Mouse (Mus musculus) myocyte (in vitro differentiated cells): ENCODE data around the gene Prdm11. TPM values are rescaled to one million over a fixed set of nuclear protein-coding genes. Genes with fewer than 3 reads are reported as not detected.

ENCODE experiments used
- H3K27me3 ChIP-seq: one replicate; pipeline ENCODE4 v1.6.1; 2011; ENCODE audit not compliant: control insufficient read depth, insufficient read depth, insufficient read length
- H3K36me3 ChIP-seq: one replicate; pipeline ENCODE4 v1.6.1; 2011; ENCODE audit not compliant: control insufficient read depth, insufficient read depth
- H3K4me2 ChIP-seq: one replicate; pipeline ENCODE4 v1.6.1; 2011; ENCODE audit warnings: low read depth, control low read depth
- H3K4me3 ChIP-seq: one replicate; pipeline ENCODE4 v1.5.1; 2011; ENCODE audit warnings: mild to moderate bottlenecking, control low read depth, moderate library complexity
- H3K79me2 ChIP-seq: one replicate; pipeline ENCODE4 v1.6.1; 2011; ENCODE audit not compliant: control insufficient read depth, insufficient read depth
- H3ac ChIP-seq: one replicate; pipeline ENCODE4 v1.6.1; 2011; ENCODE audit not compliant: control insufficient read depth, insufficient read length
- CEBPB ChIP-seq: IDR thresholded peaks from 2 replicates; pipeline ENCODE4 v1.6.1; 2011; ENCODE audit warnings: mild to moderate bottlenecking, moderate library complexity; ENCODE audit not compliant: poor library complexity, insufficient read depth, severe bottlenecking
- E2F4 ChIP-seq: IDR thresholded peaks from one replicate; pipeline ENCODE4 v1.6.1; 2011; ENCODE audit warnings: mild to moderate bottlenecking, control low read depth, moderate library complexity; ENCODE audit not compliant: insufficient read depth
- MAX ChIP-seq: IDR thresholded peaks from one replicate; pipeline ENCODE4 v1.6.1; 2011; ENCODE audit warnings: low read depth, mild to moderate bottlenecking, control low read depth
- MYOD1 ChIP-seq, 3 experiments: IDR thresholded peaks; one replicate each; pipeline ENCODE4 v1.6.1; 2011; ENCODE audit warnings: control low read depth in 2 of 3, low read depth in 2 of 3, mild to moderate bottlenecking in 2 of 3, moderate library complexity in 1 of 3; ENCODE audit not compliant: insufficient read length in 2 of 3, control insufficient read depth in 1 of 3
- MYOG ChIP-seq, 3 experiments: IDR thresholded peaks; one replicate each; pipeline ENCODE4 v1.6.1; 2011; ENCODE audit warnings: control low read depth in 2 of 3, low read depth in 2 of 3, mild to moderate bottlenecking in 2 of 3; ENCODE audit not compliant: insufficient read length in 2 of 3, control insufficient read depth in 1 of 3, insufficient read depth in 1 of 3
- POLR2A ChIP-seq: IDR thresholded peaks from one replicate; pipeline ENCODE4 v1.6.1; 2011; ENCODE audit warnings: low read depth, mild to moderate bottlenecking, control low read depth, moderate library complexity; ENCODE audit not compliant: insufficient read length
- POLR2AphosphoS2 ChIP-seq: IDR thresholded peaks from one replicate; pipeline ENCODE4 v1.6.1; 2011; ENCODE audit warnings: low read depth, control low read depth; ENCODE audit not compliant: insufficient read length
- REST ChIP-seq: IDR thresholded peaks from one replicate; pipeline ENCODE4 v1.6.1; 2011; ENCODE audit warnings: mild to moderate bottlenecking, control low read depth, moderate library complexity; ENCODE audit not compliant: insufficient read depth, insufficient read length
- SRF ChIP-seq: IDR thresholded peaks from one replicate; pipeline ENCODE4 v1.6.1; 2011; ENCODE audit warnings: low read depth; ENCODE audit not compliant: control insufficient read depth, insufficient read length
- TCF12 ChIP-seq: IDR thresholded peaks from one replicate; pipeline ENCODE4 v1.6.1; 2011; ENCODE audit warnings: mild to moderate bottlenecking, control low read depth; ENCODE audit not compliant: poor library complexity, insufficient read depth, severe bottlenecking
- TCF3 ChIP-seq: IDR thresholded peaks from one replicate; pipeline ENCODE4 v1.6.1; 2011; ENCODE audit warnings: low read depth, control low read depth; ENCODE audit not compliant: insufficient read length
- USF1 ChIP-seq: IDR thresholded peaks from one replicate; pipeline ENCODE4 v1.6.1; 2011; ENCODE audit warnings: low read depth, mild to moderate bottlenecking, control low read depth, moderate library complexity
- polyA plus RNA-seq: library from polyadenylated mRNA; unstranded; fragments of >200 nt; fragmentation: generic; extraction: Trizol; gene quantifications from one replicate; pipeline ENCODE4 v1.2.1, GENCODE M21; 2012; ENCODE audit warnings: missing spikeins

Prdm11 gene
- polyA plus RNA-seq, 1 experiment = 0.78 TPM

DNA sequence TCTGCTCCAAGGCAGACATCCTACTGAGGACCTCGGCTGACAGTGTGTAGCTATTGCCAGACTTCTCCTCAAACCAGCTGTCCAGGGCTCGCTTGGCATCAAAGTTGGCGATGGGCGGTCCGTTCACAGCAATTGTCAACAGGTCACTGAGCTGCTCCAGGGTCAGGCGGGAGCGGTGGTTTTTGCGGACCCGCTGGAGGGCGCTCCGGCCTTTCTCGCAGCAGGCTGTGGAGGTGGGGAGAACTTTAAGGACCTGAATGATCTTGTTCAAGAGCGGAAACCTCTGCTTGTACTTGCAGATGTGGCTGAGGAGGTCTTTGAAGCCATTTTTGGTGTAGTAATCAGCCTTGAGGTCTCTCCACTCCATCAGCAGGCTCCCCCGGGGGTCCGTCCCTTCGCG is 73.9 kb downstream of the Prdm11 start:
- H3K4me3 ChIP-seq = no peak overlapping the region
- no peaks in the 10 kb centered on the region for H3K79me2 ChIP-seq
- no peak overlapping the region for H3K4me2 ChIP-seq
- no peak overlapping the region for H3ac ChIP-seq
- TF ChIP-seq E2F4 (no peak), USF1 (no peak), POLR2A (no peak), MYOD1 (IDR thresholded peaks at IDR 0.05; ENCODE audit: control insufficient read depth in 1 of 3, insufficient read length in 2 of 3, low read depth in 2 of 3) (no peak), CEBPB (no peak), SRF (no peak), REST (no peak), MYOG (IDR thresholded peaks at IDR 0.05; ENCODE audit: control insufficient read depth in 1 of 3, insufficient read depth in 1 of 3, insufficient read length in 2 of 3, low read depth in 2 of 3) (no peak), TCF12 (no peak), POLR2AphosphoS2 (no peak), TCF3 (no peak), MAX (no peak)
- H3K27me3 ChIP-seq = no peaks in the 10 kb centered on the region
- no peaks in the 10 kb centered on the region for H3K36me3 ChIP-seq

GRCm38 (mm10) chr2:92971536-92971935 is 74.4 kb downstream of the Prdm11 start:
- Histone ChIP-seq H3K4me3 (no peak overlapping the region), H3K4me2 (no peak overlapping the region), H3K36me3 (no peaks in the 10 kb centered on the region), H3K79me2 (no peaks in the 10 kb centered on the region), H3ac (no peak overlapping the region), H3K27me3 (no peaks in the 10 kb centered on the region)
- TF ChIP-seq CEBPB = no peak
- TF ChIP-seq SRF = no peak
- no peak for TF ChIP-seq TCF12
- TF ChIP-seq MYOG (IDR thresholded peaks at IDR 0.05; ENCODE audit: control insufficient read depth in 1 of 3, insufficient read depth in 1 of 3, insufficient read length in 2 of 3, low read depth in 2 of 3) = no peak
- TF ChIP-seq POLR2A = no peak
- TF ChIP-seq MYOD1 (IDR thresholded peaks at IDR 0.05; ENCODE audit: control insufficient read depth in 1 of 3, insufficient read length in 2 of 3, low read depth in 2 of 3) = no peak
- TF ChIP-seq POLR2AphosphoS2 = no peak
- TF ChIP-seq REST = no peak
- TF ChIP-seq USF1 = no peak
- no peak for TF ChIP-seq TCF3
- no peak for TF ChIP-seq E2F4

DNA sequence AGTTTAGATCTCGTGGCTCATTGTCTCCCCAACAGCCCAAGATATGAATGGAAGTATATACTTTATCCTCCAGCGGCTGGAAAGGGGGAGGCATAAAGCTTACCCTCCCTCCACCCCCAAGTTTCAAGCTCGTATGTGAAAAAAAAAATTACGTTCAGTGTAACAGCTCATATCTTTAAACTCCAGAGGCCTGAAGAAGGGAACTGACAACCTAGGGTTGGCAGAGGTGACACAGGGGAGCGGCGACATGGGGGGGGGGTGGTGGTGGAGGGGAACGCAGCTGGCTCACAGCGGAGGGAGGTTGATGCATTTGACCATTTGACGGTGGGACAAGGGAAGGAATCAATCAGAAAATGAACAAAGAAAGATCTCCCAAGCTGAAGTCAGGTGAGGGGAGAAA is 74.9 kb downstream of the Prdm11 start:
- Histone ChIP-seq H3K36me3 (no peaks in the 10 kb centered on the region), H3K4me3 (no peak overlapping the region), H3K79me2 (no peaks in the 10 kb centered on the region), H3K27me3 (no peaks in the 10 kb centered on the region), H3ac (no peak overlapping the region), H3K4me2 (no peak overlapping the region)
- no peak for TF ChIP-seq TCF12

- TF ChIP-seq TCF3 (no peak), REST (no peak), SRF (no peak), TCF12 (no peak), E2F4 (no peak), USF1 (no peak), POLR2A (no peak), MAX (no peak), POLR2AphosphoS2 (no peak), MYOD1 (IDR thresholded peaks at IDR 0.05; ENCODE audit: control insufficient read depth in 1 of 3, insufficient read length in 2 of 3, low read depth in 2 of 3) (no peak), CEBPB (no peak), MYOG (IDR thresholded peaks at IDR 0.05; ENCODE audit: control insufficient read depth in 1 of 3, insufficient read depth in 1 of 3, insufficient read length in 2 of 3, low read depth in 2 of 3) (no peak)
- Histone ChIP-seq H3K27me3 (no peaks in the 10 kb centered on the region), H3K4me3 (no peak overlapping the region), H3K79me2 (no peaks in the 10 kb centered on the region), H3ac (no peak overlapping the region), H3K36me3 (no peaks in the 10 kb centered on the region), H3K4me2 (no peak overlapping the region)
Measured at GRCm38 (mm10) chr2:92967839-92968166, 78.2 kb downstream of the Prdm11 start.

GRCm38 (mm10) chr2:92967032-92967838 is 78.7 kb downstream of the Prdm11 start:
- Histone ChIP-seq H3K4me2 (no peak overlapping the region), H3ac (no peak overlapping the region), H3K79me2 (no peaks in the 10 kb centered on the region), H3K4me3 (no peak overlapping the region), H3K36me3 (no peaks in the 10 kb centered on the region), H3K27me3 (no peaks in the 10 kb centered on the region)
- TF ChIP-seq POLR2AphosphoS2 = no peak
- TF ChIP-seq REST = no peak
